Mouse (Mus musculus) gastrocnemius, postnatal 14 days (tissue): Measurements from ENCODE around the gene Mtg2. TPM values are rescaled to one million over a fixed set of nuclear protein-coding genes. Genes with fewer than 3 reads are reported as not detected.
A peak's percentile ranks its signal among the peaks of the same experiment; 100 is the strongest.

ENCODE experiments used
- DNase-seq: peaks from one replicate; pipeline ENCODE4 v3.0.0; 2021; ENCODE audit warnings: mixed read lengths
- intact Hi-C: fragments of 180-260 bp; cut with DNase I; formaldehyde crosslinking; loops from one replicate; pipeline ENCODE4 v1.15.1; 2025; ENCODE audit warnings: low total_unique reads
- total RNA-seq, 2 experiments: library from RNA; stranded (reverse); gene quantifications; 2 replicates each; pipeline ENCODE4 v1.2.3; 2021

Gene Mtg2
- total RNA-seq, 2 experiments from 2014 or later = 9.5 to 10.9 TPM

DNA sequence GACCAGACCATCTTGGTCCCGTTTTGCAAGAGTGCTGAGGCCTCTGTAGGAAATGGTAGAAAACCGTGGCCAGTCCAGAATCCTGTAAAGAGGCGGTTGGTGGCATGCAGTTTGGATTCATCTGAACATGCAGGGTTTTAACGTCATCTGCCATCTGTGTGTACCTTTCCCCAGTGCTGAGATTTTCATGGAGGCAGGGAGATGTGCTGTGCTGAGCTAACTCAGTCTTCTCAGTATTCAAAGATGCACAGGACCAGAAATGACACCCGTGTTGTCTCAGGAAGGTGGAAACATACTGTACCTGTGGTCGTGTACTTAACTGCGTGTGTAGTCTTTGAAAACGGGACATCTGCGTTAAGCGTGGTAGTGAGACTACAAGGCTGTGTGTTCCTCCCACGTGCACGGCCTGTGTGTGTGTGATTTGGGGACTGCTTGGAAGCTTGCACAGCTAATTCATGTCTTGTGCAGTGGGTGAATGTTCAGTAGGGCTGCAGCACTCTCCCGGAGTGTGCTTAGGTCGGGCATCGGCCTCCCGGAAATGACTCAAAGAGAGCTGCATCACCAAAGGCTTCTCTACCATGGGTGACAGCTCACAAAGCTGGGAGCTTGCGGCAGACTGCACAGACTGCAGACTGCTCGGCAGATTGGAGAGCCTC lies 22.3 kb upstream of the Mtg2 start:
- intact Hi-C loops = no loop called here
- no peak for DNase-seq

DNA sequence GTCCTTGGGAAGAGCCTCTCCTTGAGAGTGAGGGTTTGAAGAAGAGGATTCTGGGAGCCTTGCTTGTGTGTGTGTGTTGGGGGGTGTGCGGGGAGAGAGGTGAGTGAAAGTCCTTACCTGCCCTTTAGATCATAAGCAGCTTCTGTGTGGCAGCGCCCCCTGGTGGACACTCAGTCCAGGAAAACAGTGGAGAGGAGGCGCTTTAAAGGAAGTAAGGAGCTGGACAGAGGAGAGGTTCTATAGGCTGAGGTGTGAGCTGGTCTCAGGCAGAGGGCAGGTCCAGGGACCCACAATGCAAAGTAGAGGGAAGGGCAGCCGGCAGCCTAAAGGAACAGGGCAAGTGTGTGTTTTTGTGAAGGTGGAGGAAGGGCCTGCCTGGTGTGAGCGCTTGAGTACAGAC lies 19.4 kb upstream of the Mtg2 start:
- peak; percentile 80 for DNase-seq
- intact Hi-C loops = loop anchor here (2.0 kb wide), 1 partner anchor 134 kb away; no protein-coding TSS in a partner anchor

DNA sequence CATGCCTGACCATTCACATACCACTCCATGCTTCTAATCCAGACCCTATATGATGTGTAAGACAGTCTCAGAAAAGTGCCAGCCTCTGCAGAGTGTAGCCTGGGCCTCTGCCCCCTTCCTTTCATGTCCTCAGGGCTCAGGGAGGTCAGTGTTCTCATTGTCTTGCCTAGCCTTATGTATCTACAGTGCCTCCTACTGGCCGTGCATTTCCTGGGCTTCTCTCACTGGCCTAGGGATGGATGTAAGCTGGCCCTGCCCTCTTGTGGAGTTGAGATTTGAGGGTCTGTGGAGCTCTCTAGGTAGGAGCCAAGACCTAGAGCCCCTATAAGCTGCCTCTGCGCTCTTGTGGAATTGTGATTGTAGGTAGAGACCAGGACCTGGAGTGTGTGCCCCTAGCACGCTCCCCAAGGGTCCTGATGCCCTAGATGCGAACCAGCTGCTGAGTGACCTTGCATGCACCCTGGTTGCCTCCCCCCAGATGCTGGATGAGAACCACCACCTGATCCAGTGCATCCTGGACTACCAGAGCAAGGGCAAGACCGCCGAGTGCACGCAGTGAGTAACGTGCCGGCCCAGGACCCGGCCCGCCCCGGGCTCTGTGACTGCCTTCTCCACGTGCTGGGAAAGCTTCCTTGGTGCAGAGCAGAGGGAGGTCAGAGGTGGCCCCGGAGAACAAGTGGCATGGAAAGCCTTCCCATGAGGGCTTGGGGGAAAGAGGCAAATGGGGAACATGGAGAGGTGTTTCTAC lies 18.2 kb upstream of the Mtg2 start:
- no peak for DNase-seq
- intact Hi-C loops = loop anchor here (2.0 kb wide), 1 partner anchor 135 kb away; no protein-coding TSS in a partner anchor

DNA sequence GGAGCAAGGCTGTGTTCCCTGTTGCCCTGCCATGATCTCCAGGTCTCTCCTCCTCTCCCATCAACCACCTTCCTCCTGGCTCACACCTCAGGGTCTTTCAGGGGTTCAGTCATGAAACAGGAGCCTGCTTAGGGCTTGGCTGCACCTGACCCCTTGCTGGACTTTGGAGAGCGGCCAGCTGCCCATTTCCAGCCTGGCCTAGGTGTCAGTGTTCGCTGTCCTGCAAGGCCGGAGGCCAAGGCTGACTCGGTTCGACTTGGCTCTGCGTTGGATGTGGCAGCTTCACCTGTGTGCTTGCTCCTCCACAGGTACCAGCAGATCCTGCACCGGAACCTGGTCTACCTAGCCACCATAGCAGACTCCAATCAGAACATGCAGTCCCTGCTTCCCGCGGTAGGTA lies 17.4 kb upstream of the Mtg2 start:
- intact Hi-C loops = no loop called here

DNA sequence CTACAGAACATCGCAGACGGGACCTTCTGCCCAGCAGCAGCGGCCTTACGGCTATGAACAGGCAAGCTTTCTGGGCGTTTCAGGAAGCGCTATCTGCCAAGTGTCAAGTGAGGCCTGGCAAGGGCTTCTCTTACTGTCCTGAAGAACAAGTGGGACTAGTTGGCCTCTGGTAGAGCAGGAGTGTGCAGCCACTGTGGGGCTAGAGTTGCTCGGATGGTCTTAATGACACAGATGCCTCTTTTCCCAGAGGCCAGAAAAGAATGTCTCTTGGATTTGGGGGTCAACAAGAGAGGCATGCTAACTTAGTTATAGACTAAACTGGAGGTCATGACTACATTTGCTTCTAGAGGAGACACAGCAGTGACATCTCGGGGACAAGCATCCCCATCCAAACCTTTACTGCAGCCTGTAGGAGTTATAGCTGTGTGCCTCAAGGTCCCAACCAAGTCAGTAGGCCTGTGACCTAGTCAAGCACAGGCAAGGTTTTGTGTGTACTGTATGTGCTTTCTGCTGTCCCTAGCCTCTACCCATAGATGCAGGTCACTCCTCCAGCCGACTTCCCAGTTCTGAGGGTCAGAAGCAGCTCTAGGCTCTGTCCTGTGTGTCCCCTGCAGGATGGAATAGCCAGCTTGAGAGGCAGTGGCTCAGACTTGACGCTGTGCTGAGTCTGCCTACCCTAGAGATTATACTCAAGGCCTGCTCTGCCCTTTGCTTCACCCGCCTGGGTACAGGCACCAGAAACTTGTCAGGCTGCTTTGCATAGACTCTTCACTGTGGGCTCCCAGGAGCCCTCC lies 6.9 kb upstream of the Mtg2 start:
- intact Hi-C loops = no loop called here
- no peak for DNase-seq

More for the DNA sequence above, 17.4 kb upstream of the Mtg2 start:
- no peak for DNase-seq

DNA sequence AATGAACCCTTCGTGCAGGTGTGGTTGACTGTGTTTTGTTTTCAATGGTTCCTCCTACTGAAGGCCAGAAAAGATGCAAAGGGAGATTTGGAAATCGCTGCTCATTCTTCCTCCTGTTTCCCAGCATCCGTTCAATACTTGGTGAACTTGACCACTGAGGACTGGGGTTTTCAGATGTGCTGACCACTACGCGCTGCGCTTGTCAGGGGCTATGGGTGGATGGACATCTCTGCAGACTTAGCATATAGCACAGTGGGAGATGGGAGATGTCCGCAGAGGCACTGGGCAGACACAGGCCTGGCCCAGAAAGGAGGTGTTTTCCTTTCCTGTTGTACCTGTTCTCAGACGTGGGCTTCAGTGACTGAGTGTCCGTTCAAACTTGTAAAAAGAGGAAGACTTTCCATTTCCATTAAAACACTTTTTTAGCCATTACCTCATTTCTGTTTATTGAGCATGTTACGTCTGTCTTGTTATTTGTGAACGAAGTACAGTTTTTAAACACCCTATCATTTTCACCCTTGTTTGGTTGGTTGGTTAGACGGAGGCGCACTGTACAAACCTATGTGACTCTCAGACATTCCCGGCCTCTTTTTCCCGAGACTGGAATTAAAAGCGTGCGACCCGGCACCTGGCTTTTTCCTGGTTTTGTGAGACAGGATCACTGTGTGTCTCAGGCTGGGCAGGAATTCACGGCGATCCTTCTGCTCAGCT lies 463 bp upstream of the Mtg2 start:
- DNase-seq = no peak
- intact Hi-C loops = no loop called here

DNA sequence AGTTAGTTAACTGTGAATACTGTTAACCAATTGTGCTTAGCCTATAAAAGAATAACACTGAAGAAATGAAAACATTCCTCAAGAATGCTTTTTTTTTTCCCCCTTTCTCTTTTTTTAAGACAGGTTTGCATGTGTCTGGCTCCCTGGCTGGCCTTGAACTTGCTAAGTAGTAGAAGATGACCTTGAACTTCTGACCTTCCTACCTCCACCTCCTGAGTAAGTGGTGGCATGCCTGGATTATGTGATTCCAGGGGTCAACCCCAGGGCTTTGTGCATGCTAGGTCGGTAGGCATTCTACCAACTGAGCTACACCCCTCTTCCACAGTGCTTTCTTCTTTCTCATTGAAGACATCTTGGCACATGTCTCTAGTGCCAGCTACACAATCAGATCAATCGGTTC lies 1.3 kb downstream of the Mtg2 start:
- DNase-seq = no peak

DNA sequence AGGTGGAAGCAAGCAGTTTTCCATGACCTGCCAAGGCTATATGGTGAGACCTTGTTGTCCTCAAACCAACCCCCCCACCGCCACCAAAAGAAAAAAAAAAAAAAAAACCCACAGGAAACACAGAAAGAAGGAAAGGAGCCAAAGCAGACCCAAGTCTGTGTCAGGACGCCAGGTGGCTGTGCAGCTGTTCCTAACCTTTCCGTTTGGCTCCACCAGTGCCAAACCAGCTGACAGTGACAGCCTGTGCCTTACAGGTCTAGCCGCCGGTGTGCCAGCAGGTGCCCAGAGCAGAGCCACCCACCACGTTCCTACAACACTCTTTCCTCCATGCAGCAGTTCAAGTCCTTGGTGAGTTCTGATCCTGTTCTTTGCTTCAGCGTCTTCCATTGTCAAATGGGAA lies 2.5 kb downstream of the Mtg2 start:
- no peak for DNase-seq
- intact Hi-C loops = no loop called here

More for the DNA sequence above, 1.3 kb downstream of the Mtg2 start:
- intact Hi-C loops = no loop called here

DNA sequence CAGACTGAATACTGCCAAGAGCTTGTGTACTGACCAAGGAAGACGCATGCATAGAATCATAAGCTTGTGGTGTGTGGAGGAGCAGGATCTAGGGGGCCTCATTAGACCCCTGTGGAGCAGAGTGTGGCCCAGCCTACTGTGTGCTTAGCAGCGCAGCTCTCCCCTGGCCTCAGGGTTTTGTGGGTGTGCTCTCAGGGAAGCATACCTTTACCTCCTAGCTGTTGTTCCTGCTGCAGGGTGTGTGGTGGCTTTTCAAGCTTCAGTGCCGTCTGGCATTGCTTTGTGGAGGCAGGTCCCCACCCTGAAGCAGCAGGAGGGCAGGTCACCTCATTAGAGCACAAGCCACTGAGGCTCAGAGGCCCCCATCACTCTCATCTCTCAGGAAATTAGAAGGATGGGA lies 7.2 kb downstream of the Mtg2 start:
- no peak for DNase-seq
- intact Hi-C loops = no loop called here

DNA sequence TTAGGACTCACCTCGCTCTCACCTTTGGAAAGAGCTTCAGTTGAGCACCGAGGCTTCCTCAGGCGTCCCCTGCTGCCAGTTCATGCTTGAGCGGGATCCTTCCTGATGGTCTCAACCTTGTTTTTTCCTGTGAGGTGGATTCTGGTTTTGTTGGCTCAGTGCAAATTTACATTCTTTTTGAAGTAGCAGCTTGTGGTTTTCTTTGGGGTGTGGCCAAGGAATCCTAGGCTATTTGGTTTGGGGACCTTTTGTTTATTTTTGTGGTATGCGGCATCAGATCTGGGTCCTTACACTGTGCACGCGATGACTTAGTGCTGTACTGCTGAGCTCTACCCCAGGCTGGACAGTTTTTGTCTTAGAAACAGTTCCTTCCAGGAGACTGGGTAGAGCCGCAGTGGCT lies 10.3 kb downstream of the Mtg2 start:
- intact Hi-C loops = loop anchor here (2.0 kb wide), 1 partner anchor 76 kb away; no protein-coding TSS in a partner anchor
- DNase-seq = no peak

DNA sequence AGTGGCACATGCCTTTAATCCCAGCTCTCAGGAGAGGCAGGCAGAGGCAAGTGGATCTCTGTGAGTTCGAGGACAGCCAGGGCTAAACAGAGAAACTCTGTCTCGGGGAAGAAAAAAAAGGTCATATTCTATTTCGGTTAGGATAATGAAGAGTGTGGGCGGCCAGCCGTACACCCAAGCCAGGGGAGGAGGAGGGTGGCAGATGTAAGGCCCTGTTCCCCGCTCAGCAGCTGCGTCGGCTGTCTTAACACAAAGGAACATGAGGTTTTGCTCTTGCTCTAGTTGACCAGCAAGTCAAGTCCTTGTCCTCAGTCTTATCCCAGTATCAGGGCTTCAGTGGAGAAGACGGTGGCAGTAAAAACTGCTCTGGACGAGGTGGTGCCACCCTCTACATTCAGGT lies 12.7 kb downstream of the Mtg2 start:
- no peak for DNase-seq
- intact Hi-C loops = no loop called here

DNA sequence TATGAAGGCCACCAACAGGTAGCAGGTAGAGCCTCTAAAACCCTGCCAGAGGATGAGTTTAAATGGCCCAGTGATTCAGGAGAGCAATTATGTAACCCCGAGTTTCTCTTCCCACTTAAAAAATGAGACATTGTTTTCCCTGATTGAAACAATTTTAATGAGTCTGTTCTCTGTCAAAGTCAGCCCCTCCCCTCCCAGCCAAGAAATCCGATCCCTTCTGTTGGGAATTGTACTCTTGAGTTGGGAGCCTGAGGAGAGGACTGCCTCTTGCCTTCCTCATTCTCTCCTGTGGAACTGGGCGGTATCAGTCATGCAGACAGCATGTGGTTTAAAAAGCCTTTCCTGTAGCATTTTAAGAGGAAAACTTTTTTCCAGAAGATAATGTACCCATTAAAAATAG lies 14.2 kb downstream of the Mtg2 start:
- DNase-seq = no peak
- intact Hi-C loops = no loop called here

DNA sequence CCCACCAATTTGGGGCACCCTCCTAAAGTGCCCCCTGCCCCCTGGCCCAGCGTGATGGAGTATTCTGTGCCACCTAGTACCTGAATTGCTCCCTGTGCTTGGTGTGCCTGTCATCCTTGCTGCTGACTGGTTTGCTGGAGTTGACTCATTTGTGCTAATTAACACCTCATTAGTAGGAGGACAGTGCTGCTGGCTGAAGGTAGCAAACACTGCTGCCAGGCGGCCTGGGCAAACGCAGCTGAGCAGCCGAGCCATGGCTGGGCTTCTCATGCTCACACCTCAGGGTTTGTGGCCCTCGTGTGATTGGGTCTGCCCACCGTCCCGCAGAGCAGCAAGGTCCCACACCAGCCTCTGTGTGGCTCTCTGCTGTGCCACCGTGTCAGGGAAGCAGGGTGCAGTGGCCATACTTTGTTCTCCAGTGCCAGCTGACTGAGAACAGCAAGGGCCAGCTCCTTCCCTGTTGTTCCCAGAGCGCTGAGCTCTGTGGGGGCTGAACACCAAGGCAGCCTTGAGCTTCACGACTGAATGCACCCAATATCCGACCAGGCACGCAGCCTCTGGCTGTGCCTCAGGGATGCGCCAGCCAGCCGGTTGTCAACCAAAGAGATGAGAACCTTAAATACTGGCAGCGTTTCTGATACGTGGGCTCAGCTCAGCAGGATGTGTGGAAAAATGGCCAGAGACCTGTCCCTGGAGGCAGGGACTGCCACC lies 15.7 kb downstream of the Mtg2 start:
- no peak for DNase-seq
- intact Hi-C loops = no loop called here

DNA sequence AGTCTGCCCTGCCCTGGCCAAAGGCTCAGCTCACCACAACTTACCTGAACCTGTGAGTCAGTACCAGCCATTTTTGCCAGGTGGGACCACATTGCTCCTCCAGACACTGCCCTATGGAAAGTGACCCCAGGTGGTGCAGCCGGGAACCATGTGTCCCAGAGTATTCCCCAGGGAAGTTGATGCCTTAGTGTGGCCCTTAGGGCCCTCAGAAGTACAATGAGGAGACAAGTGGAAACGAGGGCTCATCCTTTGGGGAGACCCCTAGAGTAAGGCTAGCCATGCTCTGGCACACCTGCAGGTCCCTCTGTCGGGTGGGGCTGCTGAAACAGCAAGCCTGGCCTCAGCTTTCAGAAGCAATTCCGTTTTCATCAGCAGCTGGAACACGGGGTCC lies 16.2 kb downstream of the Mtg2 start:
- intact Hi-C loops = no loop called here

DNA sequence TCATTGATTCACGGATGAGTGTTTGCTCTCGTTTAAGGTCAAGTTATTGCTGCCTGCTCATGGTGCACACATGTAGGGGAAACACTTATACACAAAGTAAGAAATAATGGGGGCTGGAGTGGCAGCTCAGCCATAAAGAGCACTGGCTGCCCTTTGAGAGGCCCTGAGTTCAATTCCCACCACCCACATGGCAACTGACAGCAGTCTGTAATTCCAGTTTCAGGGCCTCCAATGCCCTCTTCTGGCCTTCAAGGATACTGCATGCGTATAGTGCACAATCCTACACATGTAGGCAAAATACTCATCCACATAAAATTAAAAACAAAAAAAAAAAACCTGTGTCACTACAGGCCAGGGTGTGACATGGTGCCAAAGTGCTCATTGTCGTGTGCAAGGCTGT lies 17.1 kb downstream of the Mtg2 start:
- intact Hi-C loops = no loop called here
- no peak for DNase-seq

More for the DNA sequence above, 16.2 kb downstream of the Mtg2 start:
- no peak for DNase-seq

DNA sequence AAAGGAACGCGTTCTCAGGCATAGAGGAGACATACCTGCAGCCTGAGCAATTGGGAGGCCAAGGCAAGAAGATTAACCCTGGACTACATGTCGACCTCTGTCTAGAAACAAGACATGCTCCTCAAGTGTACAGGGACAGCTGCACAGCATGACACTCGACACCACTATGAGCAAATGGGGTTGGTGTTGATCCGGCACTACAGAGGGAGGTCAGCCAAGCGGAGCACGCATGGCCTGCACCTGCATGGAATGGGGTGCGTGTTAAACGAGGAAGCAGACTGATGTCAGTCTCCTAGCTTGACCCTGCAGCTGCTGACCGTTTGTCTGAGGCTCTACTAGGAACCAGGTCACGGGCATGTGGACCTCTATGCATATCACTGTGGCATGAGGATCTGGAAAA lies 19.9 kb downstream of the Mtg2 start:
- DNase-seq = no peak
- intact Hi-C loops = no loop called here

DNA sequence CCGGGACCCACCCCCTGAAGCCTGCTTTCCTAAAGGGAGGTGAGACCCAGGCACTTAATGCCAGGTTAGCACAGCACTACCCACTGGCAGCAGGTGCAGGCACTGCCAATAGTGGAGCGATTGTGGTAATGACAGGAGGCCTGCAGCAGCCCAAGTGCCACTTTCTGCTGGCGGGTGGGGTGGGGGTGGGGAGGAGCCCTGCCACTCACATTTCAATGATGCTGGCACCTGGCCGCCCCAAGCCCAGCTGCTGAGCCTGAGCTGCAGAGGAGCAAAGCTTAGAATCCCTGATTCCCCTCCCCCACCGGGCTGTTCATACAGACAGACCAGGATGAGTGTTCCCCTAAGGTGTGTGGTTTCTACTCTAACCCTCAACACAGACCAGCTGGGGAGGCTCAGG lies 25.3 kb downstream of the Mtg2 start:
- intact Hi-C loops = no loop called here

DNA sequence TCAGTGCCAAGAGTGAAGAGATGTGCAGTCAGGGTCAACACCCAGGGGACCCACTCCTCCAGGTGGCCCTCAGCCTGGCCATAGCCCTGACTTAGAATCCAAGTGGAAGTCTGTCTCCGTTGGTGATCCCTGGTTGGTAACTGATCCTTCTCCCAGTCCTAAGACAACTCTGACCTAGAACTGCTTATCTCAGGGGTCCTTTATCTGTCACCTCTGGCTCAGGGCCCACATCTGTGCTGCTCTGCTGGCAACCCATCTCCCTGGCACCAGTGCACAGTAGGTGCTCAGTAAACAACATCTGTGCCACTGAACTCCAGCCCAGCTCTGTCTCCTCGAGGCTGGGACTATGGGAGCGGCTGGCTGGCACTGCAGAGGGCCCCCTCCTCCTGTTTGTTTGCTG lies 27.2 kb downstream of the Mtg2 start:
- intact Hi-C loops = no loop called here
- DNase-seq = no peak

More for the DNA sequence above, 25.3 kb downstream of the Mtg2 start:
- no peak for DNase-seq

DNA sequence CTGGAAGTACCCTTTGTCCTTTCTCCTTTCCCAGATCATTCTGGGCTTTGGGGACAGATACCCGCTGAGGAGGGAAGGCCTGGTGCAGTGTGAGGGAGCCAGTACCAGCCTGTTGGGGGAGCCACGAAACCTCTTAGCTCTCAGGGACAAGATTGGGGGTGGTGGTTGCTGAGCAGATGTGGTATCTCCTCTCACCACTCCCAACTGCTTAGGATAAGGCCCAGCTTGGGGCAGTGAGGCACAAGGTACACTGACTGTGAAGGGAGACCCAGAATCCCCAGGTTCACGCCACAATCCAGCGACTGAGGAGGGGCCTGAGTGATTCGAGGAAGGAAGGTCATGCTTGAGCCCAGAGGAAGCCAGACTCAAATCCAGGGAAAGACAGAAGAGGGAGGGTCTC lies 27.8 kb downstream of the Mtg2 start:
- intact Hi-C loops = no loop called here
- no peak for DNase-seq
